Mouse (Mus musculus) c-Kit-negative CD71-positive TER-119-positive erythroid progenitor cells, embryonic 14.5 days (primary cell): ENCODE results near the gene March1.
"Not testable (repeated sequence)": the region's sequence is repeated elsewhere in the genome, so short reads cannot be mapped to it uniquely, and the experiment has no call there.

Source experiments
- DNase-seq: peaks from one replicate; pipeline ENCODE4 v3.0.0-alpha.2; 2013; ENCODE audit warnings: low read depth, low spot score

The March1 gene

DNA sequence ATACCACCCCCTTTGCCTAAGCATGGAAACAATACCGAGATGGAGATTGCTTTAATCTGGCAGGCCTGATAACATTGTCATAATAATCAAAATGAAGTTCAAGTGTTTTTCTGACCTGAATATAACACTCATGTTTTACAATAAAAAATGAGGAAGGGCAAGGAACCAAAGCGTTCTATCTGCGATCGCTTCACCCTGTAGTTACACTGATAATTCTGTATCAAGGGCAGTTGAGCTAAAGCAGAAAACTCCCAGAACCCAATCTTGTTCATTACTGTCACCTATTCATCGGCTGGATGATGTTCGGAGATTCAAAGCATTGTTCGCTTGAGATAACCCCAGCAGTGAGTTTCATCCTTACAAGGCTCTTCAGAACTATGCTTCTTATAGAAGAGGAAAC, 700.1 kb downstream of the March1 start:
- no peak for DNase-seq

DNA sequence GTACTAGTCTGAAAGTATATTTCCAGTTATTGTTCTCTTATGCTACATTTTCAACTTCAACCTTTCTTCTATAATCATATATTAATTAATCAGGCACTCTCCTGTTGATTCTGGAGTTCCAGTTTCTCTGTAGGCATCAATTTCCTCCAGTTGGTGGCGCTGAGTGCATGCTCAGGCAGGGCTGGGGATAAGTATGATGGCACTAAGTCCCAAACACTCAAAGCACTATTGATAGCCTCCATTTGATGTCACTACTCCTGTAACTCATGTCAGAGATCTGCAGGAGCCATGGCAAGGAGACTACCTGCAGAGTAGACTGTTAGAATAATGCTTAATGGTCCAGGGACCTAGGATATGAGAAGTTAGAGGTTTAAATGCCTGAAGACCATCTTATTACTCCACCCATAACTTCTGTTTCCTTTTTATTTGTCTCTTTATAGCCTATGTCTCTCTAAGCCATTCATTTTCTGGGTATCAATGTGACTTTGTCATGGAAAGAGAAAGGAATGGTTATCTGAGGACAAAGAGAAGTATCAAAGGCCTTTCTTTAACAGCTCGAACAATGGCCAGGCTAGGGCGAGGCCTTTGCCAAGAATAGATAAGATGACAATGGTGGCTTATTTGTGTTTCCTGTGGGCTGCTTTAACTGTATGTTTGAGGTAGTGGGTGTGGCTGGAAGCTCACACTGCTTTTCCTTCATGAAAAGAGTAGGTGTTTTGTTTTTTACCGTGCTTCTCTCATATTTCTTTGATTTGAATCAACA, 705.5 kb downstream of the March1 start:
- DNase-seq, result no peak

GRCm38 (mm10) chr8:66326396-66326795, 708.7 kb downstream of the March1 start:
- no peak for DNase-seq

DNA sequence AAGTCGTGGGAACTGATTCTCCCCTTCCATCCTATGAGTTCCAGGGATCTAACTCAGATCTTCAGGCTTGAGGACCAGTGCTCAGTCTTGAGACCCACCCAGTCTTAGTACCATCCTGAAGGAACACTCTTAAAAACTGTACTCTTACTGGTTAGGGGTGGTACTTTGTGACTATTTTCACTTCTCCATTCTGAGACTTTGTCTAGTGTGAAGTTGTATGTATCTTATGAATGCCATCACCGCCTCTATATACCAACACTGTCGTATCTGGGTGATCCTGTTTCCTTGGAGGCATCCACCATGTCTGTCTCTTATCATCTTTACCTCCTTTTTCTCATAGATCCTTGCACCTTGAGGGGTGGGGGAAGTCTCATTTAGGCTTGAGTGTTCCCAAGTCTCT, 714.5 kb downstream of the March1 start:
- no peak for DNase-seq

- DNase-seq, result no peak
These were observed 716.6 kb downstream of the March1 start for GRCm38 (mm10) chr8:66334265-66334664.

GRCm38 (mm10) chr8:66339551-66339950, 721.9 kb downstream of the March1 start:
- DNase-seq, result no peak

- no peak for DNase-seq
These were observed 725.2 kb downstream of the March1 start for GRCm38 (mm10) chr8:66342928-66343327.

DNA sequence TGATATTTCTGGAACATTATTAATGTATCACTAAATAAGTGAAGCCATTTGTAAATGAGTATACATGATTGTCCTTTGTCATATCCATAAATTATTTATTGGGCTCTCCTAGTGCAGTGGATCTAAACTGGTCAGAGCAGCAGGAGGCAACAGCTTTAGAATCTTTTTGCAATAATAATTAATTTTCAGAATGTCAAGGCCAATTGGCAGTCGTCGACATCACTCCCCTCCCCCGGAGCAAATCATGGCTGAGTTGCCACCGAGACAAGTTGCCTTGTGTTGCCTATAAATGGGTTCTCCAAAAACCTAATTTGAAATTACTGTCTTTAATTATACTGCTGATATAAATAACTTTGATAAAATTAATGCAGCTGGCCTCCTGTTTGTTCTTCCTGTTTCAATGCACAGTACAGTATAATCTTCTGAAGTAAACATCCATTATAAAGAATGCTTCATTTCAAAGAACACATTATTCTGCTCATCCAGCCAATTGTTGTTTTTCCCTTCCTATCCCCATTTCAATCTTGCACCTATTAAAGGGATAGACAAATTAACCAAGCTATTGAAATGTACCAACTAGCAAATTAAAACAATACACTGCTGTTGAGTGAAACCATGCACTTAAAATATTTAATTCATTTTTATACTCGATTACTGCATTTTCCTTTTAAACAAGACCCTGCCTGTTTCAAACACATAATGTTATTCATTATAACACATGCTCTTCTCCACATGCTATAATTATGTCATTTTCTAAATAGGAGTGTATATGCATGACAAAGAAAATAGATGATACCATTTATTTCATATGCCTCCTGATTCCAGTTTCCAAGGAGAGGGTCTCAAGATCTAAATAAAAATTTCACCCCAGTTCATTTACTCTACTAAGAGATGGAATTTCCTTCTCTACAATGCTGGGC, 745.4 kb downstream of the March1 start:
- no peak for DNase-seq

- DNase-seq, result no peak
These were observed 766.1 kb downstream of the March1 start for GRCm38 (mm10) chr8:66383694-66384373.

DNA sequence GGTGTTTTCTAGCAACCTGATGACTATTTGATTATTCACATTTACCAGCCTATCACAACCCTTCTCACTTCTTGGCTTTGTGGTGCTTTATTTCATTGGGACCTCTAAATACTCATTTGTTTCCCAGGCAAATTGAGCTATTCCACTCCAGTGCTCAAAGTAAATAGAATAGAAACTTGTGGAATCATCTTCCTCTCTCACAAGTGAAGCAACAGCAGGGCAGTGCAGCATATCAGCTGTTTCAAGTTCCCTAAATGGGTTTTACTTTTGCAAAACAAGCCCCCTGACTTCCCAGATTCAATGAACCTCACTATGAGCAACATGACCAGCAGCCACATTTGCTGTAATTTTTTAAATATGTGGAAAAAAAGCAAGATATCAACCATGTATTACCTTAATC, 768.3 kb downstream of the March1 start:
- DNase-seq, result no peak

GRCm38 (mm10) chr8:66388693-66389092, 771.0 kb downstream of the March1 start:
- no peak for DNase-seq

- no peak for DNase-seq
These were observed 773.9 kb downstream of the March1 start for GRCm38 (mm10) chr8:66391554-66391953.

DNA sequence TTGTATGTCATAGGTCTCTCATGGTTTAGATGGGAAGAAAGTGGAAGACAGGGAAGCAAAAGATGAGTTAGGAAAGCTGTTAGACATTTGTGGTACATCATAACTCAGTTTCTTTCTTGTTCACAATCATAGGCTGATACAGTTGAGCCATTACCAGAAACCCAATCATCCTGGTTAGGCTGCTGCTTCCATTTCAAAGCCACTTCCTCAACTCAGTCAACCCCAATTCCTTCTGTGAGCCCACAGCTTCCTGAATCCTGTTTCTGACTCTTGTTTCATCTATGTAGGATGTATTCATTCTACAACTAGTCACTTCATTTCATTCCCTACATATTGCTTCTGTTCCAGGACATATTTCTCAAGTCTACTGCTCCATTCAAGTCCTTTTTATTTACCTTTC, 775.2 kb downstream of the March1 start:
- DNase-seq, result no peak

GRCm38 (mm10) chr8:66394148-66394547, 776.4 kb downstream of the March1 start:
- no peak for DNase-seq

DNA sequence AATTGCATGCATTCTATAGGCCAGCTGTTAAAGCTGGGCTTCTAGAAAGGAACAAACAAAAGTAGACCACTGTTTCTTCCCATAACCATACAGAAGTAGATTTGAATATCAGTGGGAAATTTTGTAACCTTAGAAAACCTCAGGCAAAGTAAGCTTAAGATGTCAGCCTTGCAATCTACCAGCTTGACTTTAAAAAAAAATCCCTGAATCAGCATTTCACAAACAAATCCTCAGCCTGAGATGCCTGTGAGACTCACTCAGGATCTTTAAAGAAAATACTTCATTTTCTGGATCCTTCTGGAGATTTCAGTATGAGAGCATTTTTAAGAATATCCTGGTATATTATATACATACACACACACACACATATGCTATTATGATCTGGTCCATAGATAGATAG, 780.1 kb downstream of the March1 start:
- no peak for DNase-seq

- DNase-seq, result no peak
These were observed 782.4 kb downstream of the March1 start for GRCm38 (mm10) chr8:66400050-66400449.

DNA sequence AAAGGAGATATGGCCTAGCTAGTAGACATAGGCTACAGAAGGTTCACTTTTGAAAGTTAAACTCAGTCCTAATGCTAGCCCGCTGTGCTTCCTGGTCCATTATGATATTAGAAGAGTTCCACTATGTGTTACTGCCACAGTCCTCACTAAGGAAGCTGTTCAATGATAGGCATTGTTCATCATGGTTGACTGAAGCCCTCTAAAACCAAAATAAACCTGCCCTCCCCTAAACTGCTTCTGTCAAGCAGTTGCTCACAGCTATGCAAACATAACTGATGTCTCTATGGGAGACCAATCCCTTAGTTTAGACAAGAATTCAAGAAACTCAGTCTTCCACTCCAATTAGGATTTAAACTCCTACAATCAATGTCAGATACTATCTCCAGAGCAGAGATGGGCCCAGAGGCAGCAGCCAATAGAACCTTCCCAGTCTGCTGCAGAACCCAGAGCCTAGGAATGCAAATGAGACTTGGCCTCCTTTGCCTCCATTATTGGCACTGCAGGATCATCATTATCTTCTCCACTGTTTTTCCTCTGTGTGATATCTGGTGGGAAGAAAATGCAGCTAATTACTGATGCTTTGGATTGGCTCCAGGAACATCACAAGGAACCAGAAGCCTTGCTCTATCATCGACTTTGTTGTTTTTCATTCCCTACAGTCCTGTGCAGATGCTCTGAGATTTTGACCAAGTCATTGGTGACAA, 787.2 kb downstream of the March1 start:
- no peak for DNase-seq

DNA sequence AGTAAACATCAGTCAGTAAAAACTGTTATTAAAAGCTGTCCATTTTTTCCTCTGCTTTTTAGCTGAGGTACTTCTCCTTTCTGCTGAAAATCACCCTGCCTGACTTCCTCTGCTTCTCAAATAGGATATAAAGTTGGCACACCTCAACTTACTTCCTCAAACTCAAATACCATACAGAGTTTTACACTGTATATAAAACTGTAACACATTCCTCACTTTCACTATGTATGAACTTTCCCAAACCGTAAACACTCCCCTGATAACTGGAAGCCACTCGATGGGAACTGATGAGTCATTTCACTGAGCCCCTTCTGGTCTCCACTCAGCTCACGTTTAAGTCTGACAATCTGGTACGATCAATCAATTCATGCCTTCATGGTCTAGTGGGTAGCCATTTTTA, 788.1 kb downstream of the March1 start:
- DNase-seq, result not testable (repeated sequence)

DNA sequence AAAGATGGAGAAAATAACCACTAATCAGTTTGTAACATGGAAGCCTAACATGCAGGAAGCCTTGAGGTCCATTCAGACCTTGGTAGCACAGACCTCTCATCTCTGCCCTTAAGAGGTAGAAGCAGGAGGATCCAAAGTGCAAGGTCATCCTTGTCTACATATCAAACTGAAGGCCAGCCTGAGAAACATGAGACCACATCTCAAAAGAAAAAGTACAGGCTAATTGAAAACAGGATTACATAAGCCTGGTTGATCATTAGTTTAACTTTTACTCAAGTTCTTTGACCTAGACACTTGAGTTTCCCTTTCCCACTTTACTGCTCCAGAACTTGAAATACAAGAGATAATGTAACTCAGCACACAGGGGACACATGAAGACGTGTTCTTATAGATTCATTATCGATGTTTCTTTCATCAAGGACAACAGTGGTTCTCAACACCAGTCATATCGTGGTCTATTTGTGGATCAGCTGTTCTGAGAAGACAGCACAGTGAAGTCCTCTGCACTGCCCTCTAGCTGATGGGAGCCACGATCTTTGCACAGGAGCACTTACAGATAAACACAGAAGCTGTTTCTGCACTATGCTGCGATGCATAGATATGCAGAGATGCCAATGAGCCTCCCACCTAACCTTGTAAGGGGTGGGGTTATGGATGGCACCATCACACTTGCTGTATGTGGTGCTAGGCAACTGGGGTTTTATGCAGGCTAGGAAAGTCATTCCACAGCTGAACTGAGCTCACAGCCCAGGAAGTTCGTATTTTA, 789.1 kb downstream of the March1 start:
- DNase-seq, result no peak

DNA sequence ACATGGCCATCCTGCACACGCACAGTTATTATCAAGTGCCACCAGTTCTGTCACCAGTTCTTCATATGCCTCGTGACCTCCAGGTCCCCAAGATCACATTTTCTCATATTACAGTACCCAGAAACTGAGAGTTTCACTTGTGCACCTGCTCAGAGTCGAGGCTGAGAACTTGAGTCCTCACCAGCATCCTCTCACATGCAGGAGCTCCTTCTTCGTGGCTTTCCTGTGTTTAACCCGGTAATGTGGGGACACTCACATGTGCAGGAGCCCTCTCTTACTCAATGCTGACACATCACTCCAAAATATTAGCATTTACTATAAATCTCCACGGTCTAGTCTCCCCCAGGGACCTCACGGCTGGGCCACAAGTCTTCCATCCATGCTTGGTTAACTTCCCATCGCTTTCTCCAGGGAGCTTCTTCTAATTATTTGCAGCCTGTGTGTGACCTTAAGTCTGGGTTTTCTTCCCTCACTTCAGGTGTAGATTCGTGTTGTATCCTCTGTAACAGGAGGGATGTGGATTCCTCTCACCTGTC, 792.4 kb downstream of the March1 start:
- DNase-seq, result no peak

DNA sequence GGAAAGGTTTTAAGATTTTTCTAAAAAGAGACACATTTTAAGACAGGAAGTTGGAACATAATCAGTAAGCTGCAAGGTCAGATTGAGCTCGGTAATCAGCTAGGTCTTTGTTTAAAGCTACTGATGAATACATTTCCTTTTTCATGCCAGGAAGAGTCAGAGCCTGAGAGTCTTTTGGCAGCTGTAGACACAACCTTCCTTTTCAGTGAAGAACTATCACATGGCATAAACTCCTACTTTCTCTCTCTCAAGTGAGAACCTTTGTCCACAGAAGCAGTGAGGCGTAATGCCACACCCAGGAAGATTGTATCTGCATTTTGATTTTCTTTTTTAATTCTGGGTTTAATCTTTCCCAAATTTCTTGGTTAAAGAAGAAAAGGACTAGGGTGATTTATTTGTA, 795.4 kb downstream of the March1 start:
- no peak for DNase-seq
